Mouse (Mus musculus): ENCODE results near the gene Tle2.

GRCm38 (mm10) chr10:81568381-81569191 is 5.8 kb upstream of the Tle2 start:
- no peak for TF ChIP-seq EP300 (IDR thresholded peaks at IDR 0.05; ENCODE audit: low read depth)
- no peak for TF ChIP-seq CTCF (IDR thresholded peaks at IDR 0.05; ENCODE audit: low read depth)

All from liver, postnatal 0 days (tissue).